Mouse (Mus musculus) spleen, adult 18-20 months (tissue): ENCODE measurements around the gene Coa7.
"Not testable (repeated sequence)": the region's sequence is repeated elsewhere in the genome, so short reads cannot be mapped to it uniquely, and the experiment has no call there.

ENCODE experiments used
- DNase-seq, 2 experiments: peaks; one replicate each; pipeline ENCODE4 v3.0.0; 2022; ENCODE audit warnings: mixed read lengths in 2 of 2

Gene Coa7

DNA sequence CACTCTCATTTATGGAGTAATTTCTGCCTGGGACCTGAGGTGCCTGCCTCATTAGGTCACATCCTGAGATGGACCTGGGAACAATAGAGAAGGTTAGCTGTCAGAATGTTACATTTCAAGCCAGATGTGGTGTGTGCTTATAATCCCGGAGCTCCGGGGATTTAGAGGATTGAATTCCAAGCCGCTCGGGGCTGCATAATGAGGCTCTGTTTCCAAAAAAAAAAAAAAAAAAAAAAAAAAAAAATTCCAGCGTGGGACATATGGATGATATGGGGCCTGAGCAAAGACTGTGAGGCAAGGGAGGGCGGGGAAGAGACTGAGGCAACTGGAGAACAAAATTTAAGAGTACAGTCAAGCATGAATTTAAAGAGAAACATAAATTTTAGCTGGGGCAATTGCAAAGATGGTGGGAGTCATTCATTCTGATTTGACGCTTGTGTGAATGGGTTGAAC, 16.7 kb downstream of the Coa7 start:
- DNase-seq = no peak

DNA sequence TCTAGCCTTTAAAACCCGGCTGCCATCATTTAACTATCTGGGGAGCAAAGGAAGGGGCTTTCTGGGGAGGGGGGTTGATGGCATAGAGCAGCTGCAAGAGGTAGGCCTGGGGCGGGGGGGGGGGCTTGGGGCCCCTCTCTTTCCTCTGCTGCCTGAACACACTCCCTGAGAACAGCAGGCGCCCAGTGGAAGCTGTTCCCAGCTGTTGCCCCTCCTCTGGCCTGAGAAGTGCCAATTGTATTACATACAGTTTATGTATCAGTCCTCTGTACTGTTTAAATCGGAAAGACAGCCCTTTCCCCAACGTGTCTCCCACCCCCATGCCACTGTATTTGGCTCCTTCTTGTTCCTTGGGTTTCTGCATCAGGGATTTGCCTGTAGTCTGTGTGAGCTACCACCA, 17.9 kb downstream of the Coa7 start:
- DNase-seq = no peak

DNA sequence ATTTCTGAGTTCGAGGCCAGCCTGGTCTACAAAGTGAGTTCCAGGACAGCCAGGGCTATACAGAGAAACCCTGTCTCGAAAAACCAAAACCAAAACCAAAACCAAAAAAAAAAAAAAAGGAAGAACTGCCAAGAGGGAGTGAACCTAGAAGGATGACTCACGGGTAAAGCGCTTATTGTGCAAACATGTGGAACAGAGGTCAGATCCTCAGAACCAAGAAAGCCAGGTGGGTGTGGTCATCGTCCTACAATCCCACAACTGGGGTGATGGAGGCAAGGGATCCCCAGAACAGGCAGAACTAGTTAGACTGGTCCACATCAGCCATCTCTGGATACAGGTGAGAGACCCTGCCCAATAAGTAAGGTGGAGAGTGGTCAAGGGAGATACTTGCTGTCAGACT, 19.2 kb downstream of the Coa7 start:
- DNase-seq = no peak

GRCm38 (mm10) chr4:108348256-108348875, 20.4 kb downstream of the Coa7 start:
- no peak for DNase-seq

DNA sequence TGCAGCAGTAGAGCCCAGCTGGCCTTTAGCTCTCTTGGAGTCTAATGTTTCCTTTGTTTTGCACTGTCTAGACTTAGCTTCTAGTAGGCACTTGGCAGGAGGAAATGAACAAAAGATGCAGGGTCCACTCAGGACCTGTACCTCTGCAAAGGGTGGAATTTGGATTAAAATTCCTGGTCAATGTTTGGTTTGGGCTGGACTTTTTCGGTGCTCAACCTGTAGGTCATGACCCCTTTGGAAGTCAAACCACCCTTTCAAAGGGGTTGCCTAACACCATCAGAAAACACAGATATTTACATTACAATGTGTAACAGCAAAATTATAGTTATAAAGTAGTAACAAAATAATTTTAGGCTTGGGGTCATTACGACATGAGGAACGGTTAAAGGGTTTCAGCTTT, 21.1 kb downstream of the Coa7 start:
- no peak for DNase-seq

GRCm38 (mm10) chr4:108349836-108350547, 22.1 kb downstream of the Coa7 start:
- DNase-seq = no peak

GRCm38 (mm10) chr4:108350819-108351218, 22.9 kb downstream of the Coa7 start:
- DNase-seq = no peak

DNA sequence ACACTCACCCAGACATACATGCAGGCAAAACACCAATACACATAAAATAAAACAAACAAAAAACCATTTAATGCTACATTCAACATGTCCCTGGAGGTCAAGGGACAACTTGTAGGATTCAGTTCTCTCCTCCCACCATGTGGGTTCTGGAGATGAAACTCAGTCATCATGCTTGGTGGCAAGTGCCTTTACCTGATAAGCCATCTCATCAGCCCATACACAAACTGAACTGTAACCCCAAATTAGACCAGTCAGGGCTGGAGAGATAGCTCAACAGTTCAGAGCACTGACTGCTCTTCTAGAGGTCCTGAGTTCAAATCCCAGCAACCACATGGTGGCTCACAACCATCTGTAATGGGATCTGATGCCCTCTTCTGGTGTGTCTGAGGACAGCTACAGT, 25.7 kb downstream of the Coa7 start:
- not testable (repeated sequence) for DNase-seq

DNA sequence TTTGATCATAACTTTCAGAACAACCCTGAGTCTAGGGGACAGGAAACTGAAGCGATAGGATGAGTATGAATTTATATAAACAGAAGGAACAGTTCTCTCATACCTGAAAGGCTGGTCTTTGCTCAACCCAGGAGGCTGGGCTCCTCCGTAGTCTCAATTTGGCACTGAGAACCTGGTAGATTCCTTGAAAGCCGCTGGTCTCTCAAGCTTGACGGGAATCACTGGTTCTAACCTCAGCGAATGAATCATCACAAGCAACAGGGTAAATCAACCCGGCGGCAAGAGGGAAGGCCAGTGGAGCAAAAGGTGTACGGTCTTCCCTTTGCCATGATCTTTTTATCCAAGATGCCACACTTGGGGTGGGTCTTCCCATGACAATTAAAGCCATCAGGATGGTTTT, 29.5 kb downstream of the Coa7 start:
- no peak for DNase-seq

GRCm38 (mm10) chr4:108358498-108358897, 30.6 kb downstream of the Coa7 start:
- DNase-seq = no peak

DNA sequence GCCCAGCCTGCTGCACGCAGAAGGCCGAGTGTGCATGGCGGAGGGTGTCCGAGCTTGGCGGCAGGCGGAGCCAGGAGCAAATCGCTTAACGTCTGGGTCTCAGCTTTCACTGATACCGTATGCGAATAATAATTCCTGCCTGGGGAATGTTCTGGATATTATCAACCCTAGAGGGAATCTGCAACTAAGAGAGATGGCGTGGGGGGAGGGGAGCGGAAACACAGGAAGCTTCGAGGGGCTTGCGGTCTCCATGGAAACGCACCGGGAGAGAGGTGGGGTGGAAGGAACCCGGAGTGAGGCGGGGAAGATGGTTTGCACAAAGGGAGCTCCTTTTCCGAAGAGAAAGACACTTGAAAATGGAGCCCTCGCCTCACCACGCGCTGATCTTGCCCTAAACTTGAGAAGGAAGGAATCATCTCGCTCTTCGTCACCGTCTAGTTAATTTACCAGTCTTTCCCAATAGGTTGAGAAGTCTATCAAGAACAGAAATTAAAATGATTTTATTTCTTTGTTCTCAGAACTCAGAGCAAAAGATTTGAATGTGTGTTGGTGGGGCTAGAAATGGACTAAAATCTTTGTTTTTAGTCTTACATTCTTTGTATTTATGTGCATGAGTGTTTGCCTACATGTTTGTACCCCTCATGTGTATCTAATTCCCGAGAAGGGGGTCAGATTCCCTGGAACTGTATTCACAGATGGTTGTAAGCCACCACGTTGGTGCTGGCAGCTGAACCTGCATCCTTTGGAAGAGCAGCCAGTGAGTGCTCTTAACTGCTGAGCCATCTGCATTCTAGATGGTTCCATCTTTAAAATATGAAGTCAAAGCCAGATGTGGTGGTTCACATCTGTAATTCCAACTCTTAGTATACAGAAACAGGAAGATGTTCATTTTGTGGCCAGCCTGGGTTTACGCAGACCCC, 32.5 kb downstream of the Coa7 start:
- DNase-seq = no peak

- DNase-seq = no peak
Measured at GRCm38 (mm10) chr4:108362321-108363261, 34.7 kb downstream of the Coa7 start.

DNA sequence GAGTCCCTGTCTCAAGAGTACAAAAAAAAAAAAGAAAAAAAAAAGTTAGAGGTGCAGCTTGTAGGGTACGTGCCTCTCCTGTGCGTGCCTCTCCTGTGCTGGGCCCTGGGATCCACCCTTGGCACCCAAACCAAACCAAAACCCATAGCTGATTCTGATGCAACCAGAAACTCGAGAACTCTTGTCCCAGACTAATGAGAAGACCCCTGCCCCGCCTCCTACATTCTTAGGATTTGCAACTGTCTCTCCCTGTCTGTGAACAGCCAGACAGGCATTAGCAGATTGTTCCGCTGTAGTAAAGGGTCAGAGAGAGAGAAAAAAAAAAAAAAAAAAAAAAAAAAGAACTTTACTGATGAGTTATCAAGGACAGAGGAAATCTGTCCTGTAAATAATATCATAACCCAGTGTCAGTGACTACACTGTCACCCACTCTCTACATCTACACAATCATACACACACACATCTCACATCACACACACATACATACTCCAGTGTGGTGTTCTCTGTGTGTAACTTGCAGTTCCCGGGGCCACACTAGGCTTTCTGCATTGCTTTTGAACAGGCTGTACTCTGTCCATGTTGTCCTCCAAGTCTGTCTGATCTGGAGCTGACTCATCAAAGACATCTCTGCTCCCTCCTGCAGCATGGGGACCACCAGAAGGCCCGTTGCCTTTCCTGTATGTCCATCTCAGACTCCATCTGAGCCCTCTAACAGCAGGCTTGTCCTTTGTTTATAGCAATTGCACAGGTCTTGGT, 35.6 kb downstream of the Coa7 start:
- no peak for DNase-seq

DNA sequence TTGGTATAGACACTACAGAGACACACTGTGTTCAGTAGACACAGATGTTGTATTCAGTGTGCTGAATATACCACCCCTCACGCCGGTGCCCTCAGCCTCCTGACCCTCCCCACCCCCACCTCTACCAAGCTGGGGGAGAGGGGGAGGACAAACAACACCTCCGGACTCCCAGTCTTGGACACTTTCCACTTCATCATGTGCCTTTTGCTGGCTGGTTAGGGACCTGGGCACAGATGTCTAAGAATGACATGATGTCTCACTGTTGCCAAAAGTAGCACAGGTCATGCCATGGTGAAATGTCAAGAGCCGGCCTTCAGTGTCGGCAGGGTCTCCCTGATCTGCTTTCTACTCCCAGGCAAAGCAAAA, 36.2 kb downstream of the Coa7 start:
- no peak for DNase-seq

DNA sequence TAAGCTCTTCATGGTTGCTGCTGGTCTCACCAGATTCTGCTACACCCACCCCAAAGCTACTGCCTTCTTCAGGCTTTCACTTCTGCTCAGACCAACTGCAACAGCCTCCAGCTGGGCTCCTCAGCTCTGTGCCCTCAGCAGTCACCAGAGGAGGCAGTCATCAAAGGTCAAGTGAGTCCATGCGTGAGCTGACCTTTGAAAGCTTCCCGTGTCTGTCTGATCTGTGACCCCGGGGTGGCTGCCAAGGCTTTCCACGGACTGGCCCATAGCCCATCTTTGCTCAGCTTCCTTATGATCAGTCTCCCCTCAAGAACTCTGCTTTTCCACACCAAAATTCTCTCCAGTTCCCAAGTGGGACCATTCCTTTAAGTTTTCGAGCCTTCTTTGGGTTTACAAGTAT, 41.3 kb downstream of the Coa7 start:
- DNase-seq = no peak

- no peak for DNase-seq
Measured at GRCm38 (mm10) chr4:108370409-108370808, 42.5 kb downstream of the Coa7 start.

DNA sequence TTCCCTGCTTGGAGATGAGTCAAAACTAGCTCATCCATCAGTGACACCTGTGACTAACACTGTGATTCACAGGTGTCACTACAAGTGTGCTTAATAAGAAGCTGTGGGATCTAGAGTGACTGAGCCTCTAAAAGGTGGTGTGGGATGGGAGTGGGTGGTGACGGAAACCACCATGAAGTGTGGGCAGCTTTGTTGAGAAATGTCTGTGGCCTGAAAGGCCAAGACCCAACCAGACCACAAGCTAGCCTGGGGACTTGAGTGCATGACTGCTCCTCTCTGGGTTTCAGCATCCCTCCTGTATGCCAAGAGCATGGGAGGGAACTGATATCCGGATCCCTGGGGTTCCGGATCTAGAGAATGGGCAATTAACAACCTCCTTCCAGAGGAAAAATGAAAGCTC, 43.5 kb downstream of the Coa7 start:
- no peak for DNase-seq

GRCm38 (mm10) chr4:108372166-108372565, 44.2 kb downstream of the Coa7 start:
- no peak for DNase-seq

DNA sequence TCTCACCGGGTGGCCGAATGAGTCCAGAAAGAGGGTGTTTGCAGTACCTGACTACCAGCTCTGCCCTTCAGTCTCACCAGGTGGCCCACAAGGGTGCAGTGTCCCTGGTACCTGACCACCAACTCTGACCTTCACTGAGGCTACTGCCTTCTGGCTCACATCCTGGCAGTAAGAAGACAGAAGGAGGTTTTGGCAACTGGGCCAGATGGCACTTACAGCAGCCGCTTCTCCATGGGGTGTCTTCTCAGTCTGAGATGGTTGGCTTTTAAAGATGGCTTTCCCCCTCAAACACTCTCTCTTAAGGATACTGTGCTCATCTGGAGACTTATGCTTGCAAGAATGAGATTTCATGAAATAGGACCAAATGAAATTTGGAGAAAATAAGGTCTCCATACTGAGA, 51.5 kb downstream of the Coa7 start:
- no peak for DNase-seq

DNA sequence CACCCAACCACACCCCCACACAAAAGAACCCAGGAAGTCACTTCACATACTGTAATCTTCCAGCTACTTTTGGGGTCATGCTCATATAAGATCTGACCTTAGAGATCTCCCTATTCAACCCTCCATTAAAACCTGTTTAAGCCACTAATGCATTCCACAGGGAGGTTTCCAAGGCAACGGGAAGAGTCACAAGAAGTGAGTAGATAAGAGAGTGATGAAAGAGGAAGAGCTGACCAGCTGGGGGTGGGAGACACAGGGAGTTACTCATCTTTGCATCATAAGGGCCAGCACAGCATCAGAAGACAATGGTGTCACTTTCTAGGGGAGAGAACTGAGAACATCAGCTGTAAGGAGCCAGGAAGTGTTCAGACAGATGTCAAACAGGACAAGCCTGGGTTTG, 52.2 kb downstream of the Coa7 start:
- DNase-seq = no peak

DNA sequence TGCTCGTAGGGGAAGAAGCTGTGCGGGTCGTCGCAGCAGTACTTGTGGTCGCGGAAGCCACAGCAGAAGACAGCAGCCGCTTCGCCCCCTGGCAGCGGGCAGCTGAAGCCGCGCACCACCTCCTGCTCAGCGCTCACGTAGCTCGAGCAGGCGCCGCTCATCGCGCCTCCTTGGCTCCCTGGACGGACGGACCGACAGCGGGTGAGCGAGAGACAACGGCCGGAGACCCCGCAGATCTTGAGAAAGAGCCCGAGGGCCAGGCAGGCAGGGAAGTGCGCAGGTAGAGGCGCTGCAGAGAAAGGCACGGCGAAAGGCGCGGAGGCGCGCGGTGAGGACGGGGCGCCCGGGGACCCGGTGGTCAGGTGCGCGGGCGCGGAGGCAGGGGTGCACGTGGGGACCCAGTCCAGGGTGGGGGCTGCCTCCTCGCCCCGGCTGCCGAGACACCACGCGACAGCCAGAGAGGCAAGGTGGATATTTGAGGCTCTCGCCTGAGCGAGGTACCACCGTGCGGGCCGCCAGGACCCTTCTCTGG, 55.3 kb downstream of the Coa7 start, which contains the start of gene Shisal2a:
Gene Shisal2a, minus strand, starts transcription at position 167 of the 532 bp plus-strand sequence.
- DNase-seq = peak in 1 of 2 experiments; percentile 7
